Mouse (Mus musculus) MEL-GATA-1-ER (cell line): ENCODE data around the gene Dapk1.

Experiments
- DNase-seq: peaks from one replicate; pipeline ENCODE4 v3.0.0-alpha.2; 2012; ENCODE audit warnings: low read depth; ENCODE audit errors: extremely low read depth

The Dapk1 gene

DNA sequence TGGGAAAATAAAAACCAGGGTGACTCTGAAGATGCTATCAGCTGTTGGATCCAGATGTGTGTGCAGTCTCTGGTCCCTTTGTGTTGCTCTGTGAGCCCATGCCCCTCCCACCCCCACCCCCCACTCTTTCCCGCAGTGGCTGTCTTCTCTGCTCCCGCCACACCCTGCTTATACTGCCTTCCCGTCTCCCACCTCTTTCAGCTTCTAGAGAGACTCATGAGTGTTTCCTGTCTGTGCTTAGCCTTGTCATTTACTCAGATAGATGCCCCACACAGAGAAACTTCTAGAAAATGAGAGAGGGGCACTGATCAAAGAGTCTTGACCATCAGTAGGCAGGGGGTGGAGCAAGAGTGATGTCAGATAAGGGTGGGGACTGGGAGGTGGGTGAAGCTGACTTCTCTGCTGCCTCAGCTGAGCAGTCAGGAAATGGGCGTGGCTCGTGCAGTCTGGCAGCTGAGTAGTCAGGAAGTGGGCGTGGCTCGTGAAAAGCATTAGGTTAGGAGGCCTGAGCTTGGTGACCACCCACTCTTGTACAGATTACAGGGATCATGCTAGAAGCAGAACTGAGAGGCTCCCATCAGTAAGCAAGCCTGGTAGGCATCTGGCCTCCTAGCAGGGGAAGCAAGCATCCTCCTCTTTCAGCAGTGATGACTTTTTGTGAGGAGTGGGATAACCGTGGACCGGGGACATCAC lies 136.0 kb downstream of the Dapk1 start:
- DNase-seq: peak; percentile 95

DNA sequence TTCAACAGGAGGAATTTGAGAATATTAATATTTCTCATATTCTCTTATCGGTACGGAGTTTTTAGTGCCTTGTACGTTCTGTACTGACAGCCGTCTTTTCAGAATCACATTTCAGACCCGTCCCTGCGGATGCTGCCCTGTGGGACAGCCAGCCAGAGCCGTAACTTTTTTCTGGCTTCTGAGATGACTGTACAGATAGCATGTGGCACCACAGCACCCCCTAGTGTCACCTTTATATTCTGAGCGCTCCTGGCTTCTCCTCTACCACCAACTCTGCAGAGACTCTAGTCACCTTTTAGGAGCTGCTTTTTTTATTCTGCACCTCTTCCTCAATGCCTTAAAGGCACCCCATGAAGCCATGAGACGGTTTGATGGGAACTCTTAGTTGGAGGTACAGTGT lies 136.7 kb downstream of the Dapk1 start:
- DNase-seq: peak; percentile 74

DNA sequence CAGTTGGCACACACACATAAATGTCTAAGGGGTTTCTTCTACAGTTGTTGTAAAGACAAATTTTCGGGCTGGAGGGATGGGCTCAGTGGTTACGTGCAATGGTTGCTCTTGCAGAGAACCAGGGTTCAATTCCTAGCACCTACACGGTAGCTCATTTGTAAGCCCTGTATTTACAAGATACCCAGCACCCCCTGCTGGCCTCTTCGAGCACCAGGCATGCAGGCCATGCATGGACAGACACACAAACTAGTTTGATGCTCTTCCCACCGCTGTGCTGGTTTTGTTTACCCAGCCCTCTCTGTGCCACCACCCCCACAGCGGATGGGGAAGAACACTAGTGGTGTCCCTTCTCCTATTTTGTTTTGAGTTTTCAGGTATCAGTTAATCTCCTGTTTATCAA lies 138.5 kb downstream of the Dapk1 start:
- no peak for DNase-seq

DNA sequence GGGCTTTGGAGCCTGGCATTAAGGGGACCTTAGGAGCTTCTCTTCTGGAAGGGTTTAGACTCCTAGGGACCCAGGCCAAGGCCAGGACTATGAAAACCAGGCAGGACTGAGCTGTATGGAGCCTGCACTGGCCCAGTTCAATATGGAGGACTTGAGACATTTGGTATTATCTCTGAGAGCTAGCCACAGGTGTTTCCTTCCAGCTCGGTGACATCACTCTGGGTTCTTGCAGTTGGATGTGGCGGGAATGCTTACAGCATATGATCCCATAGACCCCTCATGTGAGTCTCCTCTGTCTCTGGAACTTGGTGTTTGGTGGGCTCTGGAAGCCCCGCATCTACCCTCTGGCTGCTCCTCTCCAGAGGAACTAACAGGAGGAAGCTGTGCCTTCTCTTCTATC lies 140.9 kb downstream of the Dapk1 start:
- DNase-seq: no peak

DNA sequence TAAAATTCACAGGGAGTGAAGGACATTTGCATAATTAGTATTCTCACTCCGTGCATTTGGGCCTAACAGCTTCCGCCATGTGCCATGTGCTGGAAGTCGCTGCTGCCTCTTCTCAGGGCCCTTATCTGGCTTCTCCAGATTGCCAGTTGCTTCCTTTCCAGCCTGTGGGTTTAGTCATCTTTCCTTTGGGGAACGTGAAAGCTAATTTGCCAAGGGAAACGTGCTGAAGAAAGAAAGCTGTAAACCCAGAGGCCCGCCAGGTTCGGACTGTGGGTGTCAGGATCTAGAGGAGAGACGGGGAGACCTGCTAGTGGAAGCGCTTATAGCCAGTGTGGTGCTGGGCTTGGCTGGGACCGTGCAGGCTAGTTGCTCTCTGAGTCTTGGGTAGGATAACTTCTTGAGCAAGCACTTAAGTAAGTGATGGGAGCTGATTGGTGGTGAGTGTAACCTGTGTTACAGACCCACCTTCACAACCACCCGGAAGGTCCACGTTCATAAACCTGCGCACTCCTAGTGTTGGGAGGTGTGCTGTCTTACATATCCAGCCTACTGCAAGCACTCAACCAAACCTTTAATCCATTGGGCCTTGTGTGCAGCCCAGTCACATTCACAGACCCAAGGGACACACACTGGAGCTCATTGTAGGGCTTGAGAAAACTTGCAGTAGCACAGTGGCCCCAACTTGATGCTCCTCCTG lies 141.8 kb downstream of the Dapk1 start:
- peak; percentile 97 for DNase-seq

DNA sequence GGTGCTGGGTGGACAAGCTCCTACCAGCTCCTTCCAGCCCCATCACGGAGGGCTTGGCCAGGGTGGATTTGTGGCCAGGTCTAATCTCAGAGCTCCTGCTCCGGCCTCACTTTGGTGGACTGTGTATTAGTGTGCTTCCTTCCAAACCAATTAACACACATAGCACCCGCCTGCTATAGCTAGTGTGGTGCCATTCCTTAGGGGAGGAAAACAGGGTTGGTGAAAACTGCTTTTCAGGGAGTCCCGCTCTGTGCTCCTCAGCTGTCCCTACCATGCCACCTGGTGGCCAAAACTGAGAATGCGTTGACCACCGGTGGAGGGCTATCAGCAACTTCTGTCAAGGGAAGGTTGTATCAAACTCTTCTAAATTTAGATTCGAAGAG lies 142.3 kb downstream of the Dapk1 start:
- DNase-seq: peak; percentile 76

DNA sequence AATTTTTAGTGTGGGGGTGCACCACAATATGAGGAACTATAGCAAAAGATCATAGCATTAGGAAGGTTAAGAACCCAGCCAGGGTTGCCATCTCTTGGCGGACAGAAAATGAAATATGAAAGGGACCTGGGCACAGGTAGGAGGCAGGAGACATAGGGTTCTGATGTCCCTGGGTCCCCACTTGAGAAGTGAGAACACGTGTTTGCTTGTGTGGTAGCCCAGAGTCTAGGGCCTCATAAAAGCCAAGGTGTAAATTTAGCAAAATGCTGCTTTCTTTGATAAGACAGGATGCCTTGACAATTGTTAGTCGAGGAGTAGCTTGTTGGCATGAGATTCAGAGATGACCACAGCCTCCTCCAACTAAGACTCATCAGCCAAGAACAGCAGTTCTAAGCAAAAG lies 143.0 kb downstream of the Dapk1 start:
- DNase-seq: peak; percentile 67

DNA sequence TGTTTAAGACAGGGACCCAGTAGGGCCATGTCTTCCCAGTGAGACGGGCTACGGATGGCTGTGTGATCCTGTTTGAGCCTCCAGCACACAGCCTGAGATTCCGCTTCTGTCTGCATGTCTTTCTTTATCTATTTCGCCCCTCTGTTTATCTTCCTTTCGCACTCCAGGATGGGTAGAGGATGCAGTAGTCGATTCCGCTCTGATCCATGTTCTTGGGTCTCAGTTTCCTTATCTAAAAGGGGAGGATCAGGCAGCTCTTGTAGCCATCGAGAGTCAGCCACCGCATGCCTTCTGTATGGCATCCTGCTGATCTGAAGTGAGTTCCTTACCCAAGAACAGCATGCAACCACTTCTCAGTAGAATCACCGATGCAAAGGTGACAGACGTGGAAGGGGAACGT lies 143.6 kb downstream of the Dapk1 start:
- peak; percentile 94 for DNase-seq

DNA sequence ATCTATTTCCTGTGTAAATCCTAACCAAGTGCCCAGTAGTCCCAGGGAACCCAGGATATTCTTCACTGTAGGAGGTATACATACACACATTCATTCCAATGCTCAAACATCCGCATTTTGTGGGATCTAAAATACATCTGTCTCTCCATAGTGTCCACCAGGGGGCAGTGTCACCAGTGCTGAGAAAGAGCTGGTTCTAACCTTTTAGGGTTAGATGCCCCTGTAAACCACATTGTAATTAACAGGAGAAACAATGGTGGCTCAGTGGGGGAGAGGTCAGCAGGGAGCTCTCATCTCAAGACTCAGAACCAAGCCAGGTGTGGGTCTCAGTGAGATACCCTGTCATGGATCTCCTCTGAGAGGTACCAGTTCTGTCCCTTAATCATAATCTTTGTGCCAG lies 144.5 kb downstream of the Dapk1 start:
- peak; percentile 66 for DNase-seq

DNA sequence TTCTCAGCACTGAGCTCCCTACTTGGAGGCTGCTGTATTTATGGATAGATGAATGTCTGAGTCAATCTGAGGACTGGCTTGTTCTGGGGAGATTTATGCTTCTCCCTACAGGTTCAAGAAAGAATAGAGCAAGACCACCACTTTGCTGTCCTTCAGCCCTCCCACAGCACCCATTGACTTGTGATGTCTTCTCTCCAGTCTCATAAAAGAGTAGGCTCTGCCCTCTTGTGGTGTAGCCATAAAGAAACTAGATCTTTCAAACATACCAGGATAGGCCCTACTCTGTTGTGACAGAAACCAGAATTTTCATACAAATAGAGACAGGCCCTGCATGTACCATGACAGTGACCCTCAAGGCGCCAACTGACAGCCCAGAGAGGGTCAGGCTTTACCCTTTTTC lies 145.5 kb downstream of the Dapk1 start:
- DNase-seq: no peak

DNA sequence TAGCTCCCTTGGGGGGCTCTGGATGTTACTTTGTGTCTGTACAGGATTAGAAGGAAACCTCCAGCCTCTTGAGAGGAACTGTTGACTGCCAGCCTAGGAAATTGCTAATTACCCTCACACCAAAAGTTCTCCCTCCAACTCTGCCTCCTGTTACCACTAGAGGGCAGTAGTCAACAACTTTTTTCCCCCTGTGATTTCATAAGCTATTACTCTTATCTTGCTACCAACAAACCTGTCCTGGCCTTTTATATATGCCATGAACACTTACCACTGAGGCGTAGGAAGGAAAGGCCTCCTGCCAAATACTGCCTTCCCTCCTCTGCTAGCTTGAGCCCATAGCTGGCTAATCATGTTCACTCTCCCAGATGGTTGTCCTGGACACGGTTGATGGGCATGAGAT lies 146.8 kb downstream of the Dapk1 start:
- peak; percentile 42 for DNase-seq

DNA sequence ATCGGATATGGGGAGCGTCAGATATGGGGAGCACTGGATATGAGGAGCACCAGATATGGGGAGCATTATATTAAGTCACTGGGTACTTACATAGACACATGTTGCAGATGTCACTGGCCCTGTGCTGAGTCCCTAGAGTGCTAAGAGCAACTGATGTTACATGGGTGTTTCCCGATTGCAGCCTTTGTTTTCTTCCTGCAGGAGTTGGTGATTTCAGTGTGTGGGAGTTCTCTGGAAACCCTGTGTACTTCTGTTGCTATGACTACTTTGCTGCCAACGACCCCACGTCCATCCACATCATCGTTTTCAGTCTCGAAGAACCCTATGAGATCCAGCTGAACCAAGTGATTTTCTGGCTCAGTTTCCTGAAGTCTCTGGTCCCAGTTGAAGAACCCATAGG lies 149.2 kb downstream of the Dapk1 start:
- DNase-seq: no peak

DNA sequence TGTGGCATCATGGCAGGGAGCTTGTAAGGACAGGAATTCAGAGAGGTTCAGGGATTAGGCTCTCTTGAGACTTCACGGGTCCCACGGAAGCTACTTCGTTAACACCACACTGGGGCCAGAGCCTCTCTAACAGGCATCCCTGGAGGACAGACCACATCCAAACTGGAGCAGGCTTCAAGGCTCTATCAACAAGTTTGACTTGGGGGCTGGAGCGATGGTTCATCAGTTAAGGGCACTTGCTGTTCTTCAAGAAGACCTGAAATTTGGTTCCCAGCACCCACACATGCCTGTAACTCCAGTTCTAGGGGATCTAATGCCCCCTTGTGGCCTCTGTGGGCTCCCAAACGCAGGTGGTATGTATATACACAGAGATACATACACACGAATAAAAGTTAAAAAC lies 151.5 kb downstream of the Dapk1 start:
- DNase-seq: no peak

DNA sequence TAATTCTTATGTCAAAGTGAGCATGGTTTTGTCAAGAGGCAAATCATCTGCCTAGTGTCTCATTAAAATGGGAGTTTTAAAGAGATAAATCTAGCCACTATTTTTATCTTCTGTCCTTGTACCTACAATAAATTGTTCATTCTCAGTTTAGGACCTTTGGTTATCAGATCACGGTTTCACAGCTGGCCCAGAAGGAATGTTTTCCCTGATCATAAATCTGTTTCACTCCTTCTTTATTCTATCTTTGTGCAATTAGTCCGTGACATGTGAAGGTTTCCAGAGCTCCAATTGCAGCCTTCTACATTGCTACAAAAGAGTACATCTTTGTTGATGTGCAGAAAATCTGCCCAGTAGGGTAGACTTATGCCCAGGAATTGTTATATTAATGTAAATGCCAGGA lies 153.5 kb downstream of the Dapk1 start:
- no peak for DNase-seq

DNA sequence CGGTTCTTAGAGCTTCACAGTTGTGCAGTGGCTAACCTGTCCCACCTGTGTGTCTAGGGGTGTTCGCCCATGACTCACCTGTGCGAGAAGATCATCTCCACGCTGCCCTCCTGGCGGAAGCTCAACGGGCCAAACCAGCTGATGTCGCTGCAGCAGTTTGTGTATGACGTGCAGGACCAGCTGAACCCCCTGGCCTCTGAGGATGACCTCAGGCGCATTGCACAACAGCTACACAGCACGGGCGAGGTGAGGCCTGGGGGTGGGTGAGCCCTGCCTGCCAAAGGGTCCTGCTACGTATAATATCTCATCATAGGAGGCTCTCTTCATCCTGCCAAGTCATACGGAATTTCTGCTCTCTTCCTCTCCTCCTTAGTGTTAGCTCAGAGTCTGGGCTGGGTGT lies 155.5 kb downstream of the Dapk1 start:
- no peak for DNase-seq

DNA sequence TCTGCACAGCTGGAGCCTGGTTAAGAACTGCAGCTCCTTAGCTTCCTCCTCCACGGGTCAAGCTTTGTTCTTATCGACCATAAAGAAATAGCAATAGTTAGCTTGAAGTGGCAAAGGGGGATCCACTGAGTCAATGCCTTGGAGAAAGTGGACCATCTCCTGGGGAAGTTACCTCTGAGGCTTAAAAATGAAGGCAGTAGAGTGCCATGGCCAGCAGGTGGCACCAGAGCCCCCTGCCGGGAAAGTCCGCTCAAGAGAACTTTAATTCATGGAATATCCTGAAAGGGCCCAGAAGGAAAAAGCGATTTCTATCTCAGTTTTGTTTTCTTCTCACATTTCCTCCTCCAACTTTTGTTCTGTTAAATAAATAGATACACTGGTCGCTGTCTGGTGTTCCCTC lies 157.4 kb downstream of the Dapk1 start:
- no peak for DNase-seq

DNA sequence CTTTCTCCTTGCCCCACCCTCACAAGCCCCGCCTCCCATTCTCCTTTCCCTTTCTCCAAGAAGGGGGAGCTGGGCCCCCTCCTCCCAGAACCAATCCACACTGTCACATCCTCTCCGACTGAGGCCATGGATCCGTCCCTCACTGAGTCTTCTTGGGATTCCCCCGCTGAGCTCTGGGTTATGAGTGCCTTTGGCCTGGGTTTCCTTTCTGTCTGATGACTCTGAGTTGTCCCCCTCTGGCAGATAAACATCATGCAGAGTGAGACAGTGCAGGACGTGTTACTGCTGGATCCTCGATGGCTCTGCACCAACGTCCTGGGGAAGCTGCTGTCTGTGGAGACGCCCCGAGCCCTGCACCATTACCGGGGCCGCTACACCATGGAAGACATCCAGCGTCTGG lies 158.6 kb downstream of the Dapk1 start:
- no peak for DNase-seq

DNA sequence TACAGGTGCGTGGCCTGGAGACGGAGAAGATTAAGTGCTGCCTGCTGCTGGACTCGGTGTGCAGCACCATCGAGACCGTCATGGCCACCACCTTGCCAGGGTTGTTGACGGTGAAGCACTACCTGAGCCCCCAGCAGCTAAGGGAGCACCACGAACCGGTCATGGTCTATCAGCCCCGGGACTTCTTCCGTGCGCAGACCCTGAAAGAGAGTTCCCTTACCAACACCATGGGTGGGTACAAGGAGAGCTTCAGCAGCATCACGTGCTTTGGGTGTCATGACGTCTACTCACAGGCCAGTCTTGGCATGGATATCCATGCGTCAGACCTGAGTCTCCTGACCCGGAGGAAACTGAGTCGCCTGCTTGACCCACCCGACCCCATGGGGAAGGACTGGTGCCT lies 159.4 kb downstream of the Dapk1 start:
- DNase-seq: no peak

DNA sequence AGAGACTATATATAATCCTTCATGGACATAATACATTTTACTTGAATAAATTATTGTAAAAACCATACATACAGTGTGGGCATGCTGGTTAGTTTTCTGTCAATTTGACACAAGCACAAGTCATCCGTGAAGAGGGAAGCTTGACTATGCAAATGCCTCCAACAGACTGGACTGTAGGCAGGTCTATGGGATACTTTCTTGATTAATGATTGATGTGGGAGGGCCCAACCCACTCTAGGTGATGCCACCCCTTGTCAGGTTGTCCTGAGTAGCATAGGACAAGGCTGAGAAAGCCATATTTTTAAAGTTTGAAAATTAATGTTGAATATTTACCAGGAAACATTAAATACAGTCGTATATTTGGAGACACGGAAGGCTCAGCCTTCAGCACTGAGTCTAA lies 178.8 kb downstream of the Dapk1 start:
- DNase-seq: no peak

DNA sequence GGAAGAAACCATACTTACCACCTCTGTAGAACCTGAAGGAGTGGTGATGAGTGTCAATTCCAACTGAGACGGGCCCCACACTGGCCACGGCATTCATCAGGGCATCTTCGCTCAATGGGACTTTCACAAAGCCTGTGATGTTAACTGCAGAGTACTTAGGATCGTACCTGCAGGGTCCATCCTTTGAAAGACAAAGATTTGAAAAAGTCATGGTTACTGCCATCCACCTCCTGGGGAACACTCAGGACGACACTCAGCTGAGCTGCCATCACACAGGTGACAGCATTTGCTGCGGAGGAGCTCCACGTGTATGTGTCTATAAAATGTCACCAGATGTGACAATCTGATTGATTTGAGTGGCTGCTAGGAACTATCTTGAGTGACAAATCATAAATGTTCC lies 181.6 kb downstream of the Dapk1 start:
- DNase-seq: no peak

DNA sequence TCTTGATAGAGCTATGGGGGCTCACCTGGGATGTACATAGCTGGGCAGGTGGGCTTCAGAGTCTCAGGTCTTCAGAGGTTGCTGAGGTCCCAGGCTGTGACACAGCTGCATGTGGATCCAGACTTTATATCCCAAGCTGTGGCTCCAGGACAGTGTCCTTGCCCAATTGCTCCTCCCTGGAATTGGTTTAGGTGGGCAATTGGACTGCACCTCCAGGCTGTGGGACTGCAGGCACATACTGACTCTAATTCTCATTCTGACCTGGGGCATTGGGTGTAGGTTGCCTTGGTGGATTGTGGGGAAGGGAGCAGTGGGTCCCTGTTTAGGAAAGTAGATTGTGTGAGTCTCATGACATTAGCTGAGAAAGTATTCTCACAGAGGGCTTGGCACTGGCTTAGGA lies 184.5 kb downstream of the Dapk1 start, which contains the start of gene BC051665:
TSS of gene BC051665 (minus strand) at position 101 of the 400 bp plus-strand sequence.
- no peak for DNase-seq

DNA sequence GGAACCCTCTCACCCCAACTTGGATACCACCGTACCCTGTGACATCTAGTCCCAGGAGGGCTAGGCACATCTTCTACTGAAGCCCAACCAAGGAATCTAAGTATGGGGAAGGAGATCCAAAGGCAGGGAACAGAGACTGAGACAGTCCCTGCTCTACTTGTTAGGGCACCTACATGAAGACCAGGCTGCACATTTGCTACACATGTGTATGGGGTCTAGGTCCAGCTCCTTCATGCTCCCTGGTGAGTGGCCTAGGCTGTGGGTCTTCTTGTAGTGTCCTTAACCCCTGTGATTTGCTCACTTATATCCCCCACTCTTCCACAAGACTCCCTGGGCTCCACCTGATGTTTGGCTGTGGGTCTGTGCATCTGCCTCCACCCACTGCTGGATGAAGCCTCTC lies 187.7 kb downstream of the Dapk1 start:
- DNase-seq: no peak

DNA sequence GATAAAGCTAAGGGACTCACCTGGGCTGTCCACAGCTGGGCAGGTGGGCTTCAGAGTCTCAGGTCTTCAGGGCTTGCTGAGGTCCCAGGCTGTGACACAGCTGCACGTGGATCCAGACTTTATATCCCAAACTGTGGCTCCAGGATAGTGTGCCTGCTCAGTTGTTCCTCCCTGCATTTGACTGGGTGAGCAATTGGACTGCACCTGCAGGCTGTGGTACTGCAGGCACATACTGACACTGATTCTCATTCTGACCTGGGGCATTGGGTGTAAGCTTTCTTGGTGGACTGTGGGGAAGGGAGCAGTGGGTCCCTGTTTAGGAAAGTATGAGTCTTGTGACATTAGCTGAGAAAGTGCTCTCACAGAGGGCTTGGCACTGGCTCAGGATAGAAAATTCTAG lies 201.0 kb downstream of the Dapk1 start, which contains the start of gene Ctsll3:
TSS of gene Ctsll3 (minus strand) at position 101 of the 400 bp plus-strand sequence.
- no peak for DNase-seq
